Mouse (Mus musculus) CH12.LX (cell line): ENCODE measurements around the gene Rilp.

Source experiments
- CHD2 ChIP-seq: IDR thresholded peaks from 2 replicates; pipeline ENCODE4 v1.6.1; 2011; ENCODE audit warnings: low read length, improper control_type of control experiment
- CTCF ChIP-seq, 2 experiments: IDR thresholded peaks in 1 of 2; conservative IDR thresholded peaks in 1 of 2; 2 replicates each; pipeline ENCODE4 v1.5.1; 2011 to 2012; ENCODE audit warnings: low read depth in 2 of 2, low read length in 2 of 2, improper control_type of control experiment in 1 of 2, inconsistent platforms in 1 of 2, mild to moderate bottlenecking in 1 of 2, moderate library complexity in 1 of 2
- EP300 ChIP-seq: IDR thresholded peaks from 2 replicates; pipeline ENCODE4 v1.6.1; 2011; ENCODE audit warnings: low read length, improper control_type of control experiment
- ETS1 ChIP-seq: conservative IDR thresholded peaks from 2 replicates; pipeline ENCODE4 v1.6.1; 2012; ENCODE audit warnings: low read depth, mild to moderate bottlenecking, inconsistent platforms, low read length, improper control_type of control experiment, moderate library complexity
- HCFC1 ChIP-seq: IDR thresholded peaks from 2 replicates; pipeline ENCODE4 v1.6.1; 2012; ENCODE audit warnings: low read depth, mild to moderate bottlenecking, inconsistent platforms, low read length, improper control_type of control experiment
- KAT2A ChIP-seq: IDR thresholded peaks from 2 replicates; pipeline ENCODE4 v1.6.1; 2012; ENCODE audit warnings: low read length, improper control_type of control experiment, inconsistent platforms; ENCODE audit not compliant: insufficient replicate concordance
- MAX ChIP-seq: IDR thresholded peaks from 2 replicates; pipeline ENCODE4 v1.6.1; 2011; ENCODE audit warnings: low read length, improper control_type of control experiment
- MXI1 ChIP-seq: IDR thresholded peaks from 2 replicates; pipeline ENCODE4 v1.6.1; 2011; ENCODE audit warnings: mild to moderate bottlenecking, low read depth, low read length, improper control_type of control experiment
- PAX5 ChIP-seq: IDR thresholded peaks from 2 replicates; pipeline ENCODE4 v1.6.1; 2012; ENCODE audit warnings: low read length, inconsistent platforms, mixed read lengths
- POLR2A ChIP-seq: IDR thresholded peaks from 2 replicates; pipeline ENCODE4 v1.6.1; 2011; ENCODE audit warnings: low read depth, mild to moderate bottlenecking, improper control_type of control experiment, low read length
- RCOR1 ChIP-seq: conservative IDR thresholded peaks from 2 replicates; pipeline ENCODE4 v1.6.1; 2012; ENCODE audit warnings: low read depth, mild to moderate bottlenecking, inconsistent platforms, low read length, improper control_type of control experiment
- SIN3A ChIP-seq: IDR thresholded peaks from 2 replicates; pipeline ENCODE4 v1.6.1; 2012; ENCODE audit warnings: low read length, improper control_type of control experiment, inconsistent platforms
- TCF12 ChIP-seq: IDR thresholded peaks from 2 replicates; pipeline ENCODE4 v1.6.1; 2014; ENCODE audit warnings: low read depth, mild to moderate bottlenecking, inconsistent platforms, low read length, improper control_type of control experiment
- UBTF ChIP-seq: IDR thresholded peaks from 2 replicates; pipeline ENCODE4 v1.6.1; 2012; ENCODE audit warnings: low read depth, mild to moderate bottlenecking, inconsistent platforms, low read length, improper control_type of control experiment, moderate library complexity

DNA sequence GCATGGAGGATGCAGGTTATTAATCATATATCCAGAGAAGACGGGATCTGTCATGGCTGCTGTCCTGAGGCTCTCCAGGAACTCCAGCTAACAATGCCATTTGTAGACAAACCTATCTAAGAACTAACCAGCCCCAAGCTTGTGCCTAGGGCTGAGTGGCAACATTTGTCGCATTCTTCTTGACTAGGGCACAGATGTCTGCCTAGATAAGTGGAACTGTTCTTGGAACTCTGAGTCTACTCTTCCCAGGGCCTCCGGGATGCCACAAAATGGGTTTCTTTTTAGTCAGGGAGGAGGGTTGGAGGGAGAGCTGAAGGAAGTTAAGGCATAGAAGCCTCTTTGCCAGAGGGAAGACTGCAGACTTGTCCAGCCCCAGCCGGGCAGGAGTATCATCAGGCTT is 36.2 kb downstream of the Rilp start:
- TF ChIP-seq CTCF (conservative IDR thresholded peaks at IDR 0.05 in 1 of 2, IDR thresholded peaks at IDR 0.05 in 1 of 2; ENCODE audit: low read depth in 2 of 2, low read length in 2 of 2) (no peak), MAX (no peak), KAT2A (no peak), SIN3A (no peak), RCOR1 (no peak), POLR2A (no peak), HCFC1 (no peak), MXI1 (no peak), ETS1 (no peak), TCF12 (no peak), UBTF (no peak), PAX5 (no peak), EP300 (no peak), CHD2 (no peak)
